Mouse (Mus musculus) ES-Bruce4 (cell line): ENCODE data around the gene Rpl14.

Experiments used
- CTCF ChIP-seq: IDR thresholded peaks from one replicate; pipeline ENCODE4 v1.8.1; 2011; ENCODE audit warnings: low read depth, low read length
- POLR2A ChIP-seq: IDR thresholded peaks from one replicate; pipeline ENCODE4 v1.8.1; 2011; ENCODE audit warnings: low read length; ENCODE audit not compliant: insufficient read depth

GRCm38 (mm10) chr9:120568917-120569316 lies 2.3 kb upstream of the Rpl14 start:
- TF ChIP-seq CTCF (no peak), POLR2A (no peak)
